Mouse (Mus musculus) limb, embryonic 11.5 days (tissue): Measurements from ENCODE around the gene Gng10. TPM values are rescaled to one million over a fixed set of nuclear protein-coding genes. Genes with fewer than 3 reads are reported as not detected.

Experiments
- ATAC-seq: fragments of 200-750 bp; cut with Nextera tagmentation; 2 replicates; pipeline ENCODE4 v1.8.0; 2017; ENCODE audit warnings: low read depth; ENCODE audit not compliant: insufficient number of reproducible peaks, low FRiP score, low TSS enrichment
- DNase-seq: peaks from one replicate; pipeline ENCODE4 v3.0.0-alpha.2; 2015; ENCODE audit warnings: low spot score
- H3K27ac ChIP-seq: fragments of 300-500 bp; sonication (generic); replicated peaks from 2 replicates; pipeline ENCODE4 v1.5.1; 2014; ENCODE audit warnings: low read depth, mild to moderate bottlenecking, low read length
- H3K27me3 ChIP-seq: fragments of 300-500 bp; sonication (generic); 2 replicates; pipeline ENCODE4 v1.6.1; 2014; ENCODE audit warnings: mild to moderate bottlenecking, low read length, mixed read lengths; ENCODE audit not compliant: control insufficient read depth, insufficient read depth
- H3K36me3 ChIP-seq: fragments of 300-500 bp; sonication (generic); 2 replicates; pipeline ENCODE4 v1.6.1; 2014; ENCODE audit warnings: mild to moderate bottlenecking, low read length, moderate library complexity, mixed read lengths; ENCODE audit not compliant: control insufficient read depth, insufficient read depth
- H3K4me1 ChIP-seq: fragments of 300-500 bp; sonication (generic); 2 replicates; pipeline ENCODE4 v1.6.1; 2014; ENCODE audit warnings: low read length, mixed read lengths; ENCODE audit not compliant: control insufficient read depth, insufficient read depth
- H3K4me2 ChIP-seq: fragments of 300-500 bp; sonication (generic); 2 replicates; pipeline ENCODE4 v1.6.1; 2014; ENCODE audit warnings: low read depth, mild to moderate bottlenecking, moderate library complexity; ENCODE audit not compliant: severe bottlenecking
- H3K4me3 ChIP-seq: fragments of 300-500 bp; sonication (generic); 2 replicates; pipeline ENCODE4 v1.5.1; 2014; ENCODE audit warnings: low read depth, low read length
- H3K9ac ChIP-seq: fragments of 300-500 bp; sonication (generic); 2 replicates; pipeline ENCODE4 v1.6.1; 2014; ENCODE audit warnings: mild to moderate bottlenecking, low read length
- H3K9me3 ChIP-seq: fragments of 300-500 bp; sonication (generic); 2 replicates; pipeline ENCODE4 v1.6.1; 2016; ENCODE audit warnings: low read length; ENCODE audit not compliant: control insufficient read depth
- WGBS: fragments of 180-500 bp; shearing (Covaris S2); extraction: QIAGEN DNeasy Blood & Tissue Kit; methylation state at CpG from one replicate; pipeline ENCODE4 v1.1.7; 2014; 5-methylcytosine and 5-hydroxymethylcytosine counted together
- polyA plus RNA-seq: library from polyadenylated mRNA; unstranded; fragments of >200 nt; fragmentation: Nextera tagmentation; extraction: Ambion mirVana; gene quantifications from 2 replicates; pipeline ENCODE4 v1.2.1, GENCODE M21; 2014

Gng10 gene
- polyA plus RNA-seq, result 118 and 124 TPM in 2 replicates

DNA sequence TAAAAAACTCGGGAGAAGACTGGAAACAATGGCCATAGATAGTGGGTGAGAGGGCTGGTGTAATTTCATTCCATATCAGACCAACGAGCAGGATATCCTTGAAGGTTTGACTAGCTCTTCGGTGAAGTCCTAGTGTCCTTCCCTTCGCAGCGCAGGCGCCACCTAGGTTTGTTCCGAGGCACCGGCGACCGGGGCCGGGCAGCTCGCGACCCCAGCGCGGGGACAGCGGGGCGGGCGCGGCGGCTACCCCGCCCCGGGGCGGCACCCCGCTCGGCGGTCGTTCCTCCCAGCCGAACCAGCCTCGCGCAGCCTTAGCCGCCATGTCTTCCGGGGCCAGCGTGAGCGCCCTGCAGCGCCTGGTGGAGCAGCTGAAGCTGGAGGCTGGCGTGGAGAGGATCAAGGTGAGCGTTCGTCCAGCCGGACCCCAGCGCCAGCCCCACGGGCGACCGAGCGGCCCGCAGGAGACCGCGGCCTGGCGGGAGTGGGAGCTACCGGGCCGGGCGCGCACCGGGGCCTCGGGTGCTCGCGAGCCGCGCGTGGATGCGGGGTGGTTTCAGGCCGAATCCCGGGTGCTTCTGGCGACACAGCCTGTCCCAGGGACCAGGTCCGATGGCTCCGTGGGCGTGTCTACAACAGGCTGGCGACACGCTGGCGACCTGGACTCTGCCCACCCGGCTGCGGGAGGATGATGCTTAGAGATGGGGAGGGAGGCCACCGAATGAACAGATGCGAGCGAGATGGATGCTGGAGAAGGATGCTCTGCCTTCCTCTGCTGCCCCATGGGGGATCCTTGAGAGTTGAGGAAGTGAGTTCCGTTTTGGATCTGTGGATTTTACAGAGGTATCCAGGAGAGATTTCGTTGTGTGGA, at the start of gene Gng10:
TSS of gene Gng10 (plus strand) at position 171 of the 868 bp plus-strand sequence.
- ATAC-seq, result peak; percentile 87
- WGBS, result 7% methylated on average over 74 of the region's 76 CpGs
- peak within 1 kb of the TSS; percentile 82 for H3K4me3 ChIP-seq

DNA sequence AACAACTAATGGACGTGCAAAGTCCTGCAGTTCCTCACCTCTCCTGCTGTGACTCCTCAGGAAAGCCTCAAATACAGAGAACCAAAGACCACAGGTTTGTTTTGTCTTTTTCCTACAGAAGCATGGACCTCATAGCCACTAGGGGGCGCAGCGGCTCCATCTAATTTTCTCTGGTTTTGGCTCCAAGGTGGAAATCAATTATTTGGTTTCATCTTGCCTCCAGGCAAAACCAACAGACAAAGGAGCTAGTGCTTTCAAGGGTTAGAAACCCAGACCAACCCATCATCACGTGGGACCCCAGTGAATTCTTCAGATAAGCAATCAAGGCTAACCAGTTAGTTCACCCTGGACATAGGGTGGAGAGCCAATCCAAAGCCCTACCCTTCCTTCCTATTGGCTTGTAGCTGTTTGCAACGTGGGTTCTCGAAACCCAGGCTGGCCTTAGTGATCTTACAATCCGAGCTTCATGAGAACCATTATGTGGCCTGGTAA, 49.7 kb upstream of the Gng10 start:
- H3K9ac ChIP-seq, result no peak overlapping the region
- peaks cover 2% of the 10 kb centered on the region; the same call in 1 of the 2 replicates for H3K4me1 ChIP-seq
- no peak overlapping the region for H3K27ac ChIP-seq
- 30% methylated on average over 7 of the region's 7 CpGs for WGBS
- no peaks in the 10 kb centered on the region for H3K27me3 ChIP-seq
- ATAC-seq (no peak), DNase-seq (peak; percentile 90)
- no peak overlapping the region for H3K4me2 ChIP-seq
- H3K36me3 ChIP-seq, result no peaks in the 10 kb centered on the region
- no peaks in the 10 kb centered on the region for H3K9me3 ChIP-seq
- no peak overlapping the region for H3K4me3 ChIP-seq

More for the DNA sequence above, at the start of gene Gng10:
- Histone ChIP-seq H3K27me3 (no peaks in the 10 kb centered on the region), H3K36me3 (no peaks in the 10 kb centered on the region), H3K27ac (no peak within 1 kb of the TSS), H3K9me3 (no peaks in the 10 kb centered on the region), H3K4me1 (no peaks in the 10 kb centered on the region), H3K4me2 (peak within 1 kb of the TSS; percentile 66), H3K9ac (peak within 1 kb of the TSS; percentile 92)
- DNase-seq, result peak; percentile 71

DNA sequence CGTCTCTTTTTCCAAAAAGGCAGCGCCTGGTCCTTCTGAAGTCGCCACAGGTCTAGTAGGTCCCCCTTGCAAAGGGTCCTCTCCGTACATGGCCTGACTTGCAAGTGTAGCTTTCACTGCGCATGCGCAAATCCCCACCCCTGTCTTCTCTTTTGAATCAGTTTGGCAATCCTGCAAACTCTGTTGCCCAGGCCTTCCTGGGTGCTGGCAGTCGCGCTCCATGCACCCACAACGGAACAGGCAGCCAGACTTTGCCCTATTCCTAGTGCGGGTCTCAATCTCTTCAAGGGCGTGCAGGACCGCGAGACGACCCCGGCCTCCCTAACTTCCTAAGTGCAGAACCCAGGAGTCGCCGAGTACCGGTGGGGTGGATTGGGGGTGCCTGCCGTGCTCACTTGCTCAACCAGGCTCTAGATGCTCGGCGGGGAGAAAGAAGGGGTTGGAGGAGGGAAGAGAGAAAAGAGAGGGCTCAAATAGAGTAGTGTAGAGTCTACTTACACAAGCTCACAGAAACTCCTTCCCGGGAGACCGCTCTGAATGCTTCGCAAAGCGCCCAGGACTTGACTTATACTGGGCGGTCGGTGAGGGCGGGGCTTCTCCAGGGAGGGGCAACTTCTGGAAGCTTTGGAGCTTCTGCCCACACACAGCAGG, 48.2 kb upstream of the Gng10 start, which contains the start of gene Ptgr1:
TSS of gene Ptgr1 (minus strand) at position 580 of the 651 bp plus-strand sequence.
- Histone ChIP-seq H3K27me3 (no peaks in the 10 kb centered on the region), H3K9me3 (no peaks in the 10 kb centered on the region), H3K4me2 (peak within 1 kb of the TSS; percentile 62), H3K36me3 (no peaks in the 10 kb centered on the region), H3K27ac (no peak within 1 kb of the TSS), H3K4me1 (peaks cover 2% of the 10 kb centered on the region; the same call in 1 of the 2 replicates), H3K9ac (peak within 1 kb of the TSS; percentile 64), H3K4me3 (peak within 1 kb of the TSS; percentile 48)
- ATAC-seq (peak; percentile 54), DNase-seq (peak; percentile 89)
- WGBS, result 1% methylated on average over 28 of the region's 28 CpGs

DNA sequence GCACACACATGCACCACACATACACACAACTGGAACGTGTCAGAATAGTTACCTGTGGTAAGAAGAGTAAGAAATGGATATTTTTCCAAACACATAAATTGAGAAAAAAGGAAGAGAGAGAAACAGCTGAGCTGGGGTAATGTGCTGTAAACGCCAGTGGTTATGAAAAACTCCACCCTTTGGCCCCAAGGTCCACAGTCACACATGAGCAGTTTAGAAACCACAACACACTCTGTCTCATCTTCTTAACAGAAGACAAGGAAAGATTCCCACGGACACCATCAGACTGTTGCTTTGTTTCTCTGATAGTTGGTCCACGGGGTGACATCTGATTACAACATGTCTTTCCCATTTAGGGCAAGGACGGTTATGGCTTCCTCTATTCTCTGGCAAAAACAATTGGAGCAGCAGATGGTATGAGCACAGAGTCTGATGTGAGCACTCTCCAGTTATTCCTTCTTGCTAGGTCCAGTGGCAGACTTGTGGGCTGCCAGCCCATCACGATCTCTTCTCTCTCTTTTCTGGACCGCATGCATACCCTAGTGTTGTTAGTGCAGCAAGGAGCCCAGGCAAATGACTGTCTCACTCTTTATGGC, 45.5 kb upstream of the Gng10 start:
- H3K9ac ChIP-seq, result no peak overlapping the region
- 87% methylated on average over 7 of the region's 7 CpGs for WGBS
- ATAC-seq, result no peak

DNA sequence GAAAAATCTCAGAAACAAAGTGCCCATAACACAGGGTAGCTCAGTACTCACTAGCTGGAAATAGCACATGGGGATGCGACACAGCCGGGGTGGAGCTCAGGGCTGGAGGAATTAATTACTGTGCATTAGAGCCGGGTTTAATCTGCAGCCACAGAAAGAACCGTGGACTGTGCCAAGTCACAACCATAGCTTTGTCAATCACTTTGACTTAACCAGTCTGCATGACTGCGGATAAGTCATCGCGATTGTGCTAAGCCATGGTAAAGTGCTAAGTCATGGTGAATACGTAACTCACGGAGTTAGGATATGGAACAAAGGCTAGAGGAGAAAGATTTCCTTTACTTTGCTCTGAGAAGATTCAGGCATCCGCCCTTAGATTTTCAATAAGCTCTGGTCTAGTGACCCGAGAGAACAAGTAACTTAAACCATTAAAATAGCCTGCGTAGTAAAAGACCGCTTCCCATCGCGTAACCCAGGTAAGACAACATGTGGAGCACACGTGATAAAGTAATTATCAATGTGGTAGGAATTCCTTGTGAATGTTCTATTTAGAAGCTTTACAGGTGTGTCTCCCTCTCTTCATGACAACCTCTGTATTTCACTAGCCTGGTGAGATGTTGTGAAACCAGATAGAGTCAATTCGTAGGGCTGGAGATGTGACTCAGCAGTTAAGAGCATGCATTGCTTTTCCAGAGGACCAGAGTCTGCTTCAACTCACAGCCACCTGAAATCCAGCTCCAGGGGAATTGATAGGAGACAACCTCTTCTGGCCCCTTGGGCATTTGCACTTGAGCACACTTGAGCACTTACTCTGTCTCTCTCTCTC, 44.1 kb upstream of the Gng10 start:
- 86% methylated on average over 17 of the region's 17 CpGs for WGBS
- H3K27me3 ChIP-seq, result no peaks in the 10 kb centered on the region
- H3K4me3 ChIP-seq, result no peak overlapping the region
- ATAC-seq (no peak), DNase-seq (no peak)
- H3K9me3 ChIP-seq, result no peaks in the 10 kb centered on the region
- no peak overlapping the region for H3K9ac ChIP-seq
- H3K4me1 ChIP-seq, result peaks cover 3% of the 10 kb centered on the region
- no peak overlapping the region for H3K4me2 ChIP-seq
- no peaks in the 10 kb centered on the region for H3K36me3 ChIP-seq
- H3K27ac ChIP-seq, result no peak overlapping the region

More for the DNA sequence above, 45.5 kb upstream of the Gng10 start:
- DNase-seq, result no peak
- Histone ChIP-seq H3K4me3 (no peak overlapping the region), H3K4me2 (no peak overlapping the region), H3K36me3 (no peaks in the 10 kb centered on the region), H3K27me3 (no peaks in the 10 kb centered on the region), H3K27ac (no peak overlapping the region), H3K9me3 (no peaks in the 10 kb centered on the region), H3K4me1 (peaks cover 2% of the 10 kb centered on the region; the same call in 1 of the 2 replicates)

DNA sequence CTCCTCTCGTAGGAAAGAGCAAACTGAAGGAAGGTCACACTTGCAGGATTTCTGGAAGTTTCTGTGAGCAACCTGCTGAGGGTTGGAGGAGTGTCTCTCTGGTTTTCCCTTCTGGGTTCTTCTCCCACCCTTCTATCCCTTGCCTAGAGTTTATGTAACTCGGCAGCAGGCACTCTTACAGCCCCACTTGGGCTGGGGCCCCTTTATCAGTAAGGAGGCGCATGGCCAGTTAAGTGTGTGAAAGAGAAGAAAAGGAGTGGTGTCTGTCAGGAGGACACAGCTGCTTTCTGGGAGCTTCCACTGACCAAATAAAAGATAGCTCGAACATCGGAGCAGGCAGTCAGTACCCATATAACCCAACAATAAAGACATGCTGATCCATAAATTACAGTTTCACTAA, 42.7 kb upstream of the Gng10 start:
- no peak for ATAC-seq
- no peak overlapping the region for H3K27ac ChIP-seq
- H3K4me2 ChIP-seq, result no peak overlapping the region
- H3K27me3 ChIP-seq, result no peaks in the 10 kb centered on the region
- H3K9ac ChIP-seq, result no peak overlapping the region
- peaks cover 3% of the 10 kb centered on the region for H3K4me1 ChIP-seq
- H3K4me3 ChIP-seq, result no peak overlapping the region
- H3K36me3 ChIP-seq, result no peaks in the 10 kb centered on the region
- WGBS, result 80% methylated on average over 5 of the region's 5 CpGs
- H3K9me3 ChIP-seq, result no peaks in the 10 kb centered on the region
- no peak for DNase-seq

DNA sequence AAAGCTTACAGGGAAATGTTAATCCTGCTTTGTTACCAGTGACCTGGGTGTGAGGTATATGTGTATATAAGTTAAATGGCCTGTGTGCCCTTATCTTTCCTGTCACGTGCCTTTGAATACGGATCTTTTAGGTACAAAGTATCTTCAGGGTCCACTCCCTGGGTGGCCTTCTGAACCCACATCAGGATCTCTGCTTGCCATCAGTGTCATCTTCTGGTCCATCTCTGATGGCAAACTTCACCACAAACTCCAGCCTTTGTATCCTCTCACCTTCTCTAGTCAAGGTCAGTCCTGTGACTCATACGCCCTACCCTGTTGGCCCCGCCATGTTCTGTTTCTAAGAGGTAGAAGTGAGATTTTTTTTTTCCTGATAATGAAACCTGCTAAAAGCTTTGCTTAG, 40.1 kb upstream of the Gng10 start, which contains the start of gene Dnajc25:
TSS of gene Dnajc25 (plus strand) at position 301 of the 400 bp plus-strand sequence.
- no peaks in the 10 kb centered on the region for H3K9me3 ChIP-seq
- no peaks in the 10 kb centered on the region for H3K36me3 ChIP-seq
- 86% methylated on average over 4 of the region's 4 CpGs for WGBS
- H3K4me3 ChIP-seq, result no peak within 1 kb of the TSS
- DNase-seq (no peak), ATAC-seq (no peak)
- H3K27me3 ChIP-seq, result no peaks in the 10 kb centered on the region
- no peak within 1 kb of the TSS for H3K9ac ChIP-seq
- peaks cover 4% of the 10 kb centered on the region; the same call in 1 of the 2 replicates for H3K4me1 ChIP-seq
- no peak within 1 kb of the TSS for H3K4me2 ChIP-seq
- H3K27ac ChIP-seq, result no peak within 1 kb of the TSS
